In the genomic region with DNA sequence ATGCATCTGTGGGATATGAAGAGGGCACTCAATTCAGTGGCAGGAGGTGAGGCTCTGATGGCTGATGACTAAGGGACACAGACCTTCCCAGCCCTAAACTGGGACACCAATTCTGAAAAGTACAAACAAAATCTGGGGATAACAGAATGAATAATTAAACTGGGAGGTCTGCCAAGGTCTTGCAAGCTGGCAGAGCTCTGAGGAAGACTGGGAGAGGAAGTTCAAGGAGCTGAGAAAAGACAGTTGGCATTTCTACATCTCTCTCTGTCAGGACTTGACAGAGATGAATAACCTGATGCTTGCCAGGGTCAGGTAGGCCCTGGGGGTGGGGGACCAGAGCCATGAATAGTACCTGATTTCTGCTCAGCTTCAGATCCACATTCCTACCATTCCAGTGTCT, we compare ENCODE assay signal across 13 mouse cellular contexts. TPM values are rescaled to one million over a fixed set of nuclear protein-coding genes. Genes with fewer than 3 reads are reported as not detected.
A peak's percentile ranks its signal among the peaks of the same experiment; 100 is the strongest.
DNase-seq lines count a peak whose midpoint lies in the region; TF ChIP-seq lines count a peak whose summit lies in the region.
"Had no signal": no experiment of that assay in that cellular context is flagged by ENCODE, and none has a peak within 500 bp of the region (broad histone marks: within the 10 kb centered on the region; RNA-seq: fewer than 3 reads in every experiment).

No protein-coding gene starts in this region.

- H3K27ac ChIP-seq in cerebellum, adult 2 months (ENCODE audit: insufficient read depth, low read length) = peak overlapping the region; percentile 36; the same call in 1 of the 2 replicates
- H3K27ac ChIP-seq: embryonic facial prominence, embryonic 15.5 days; lung, embryonic 15.5 days had no signal

- no peaks in the 10 kb centered on the region for H3K4me1 ChIP-seq in cerebellum, adult 2 months (ENCODE audit: control insufficient read depth, insufficient read depth, low read length)
- H3K4me1 ChIP-seq: embryonic facial prominence, embryonic 15.5 days had no signal

- TF ChIP-seq POLR2A in cerebellum, adult 2 months (IDR thresholded peaks at IDR 0.05; ENCODE audit: borderline replicate concordance, insufficient read depth, low read length) = no peak

- no peak overlapping the region for H3K4me3 ChIP-seq in cerebellum, adult 2 months (replicated peaks; ENCODE audit: insufficient read depth, low read depth, low read length)
- H3K4me3 ChIP-seq: embryonic facial prominence, embryonic 15.5 days; lung, embryonic 15.5 days had no signal

- TF ChIP-seq CTCF in cerebellum, adult 2 months (IDR thresholded peaks at IDR 0.05; ENCODE audit: borderline replicate concordance, insufficient read depth, low read depth, low read length) = no peak

- peak in 1 of 2 experiments; percentile 60 for DNase-seq in cerebellum, adult 2 months
- DNase-seq in cerebellum, postnatal 4 days (ENCODE audit: low spot score in 2 of 2) = no peak
- peak; percentile 8 for DNase-seq in kidney, adult 18-20 months
- DNase-seq in kidney, postnatal 25 days = no peak
- peak; percentile 55 for DNase-seq in 3T3-L1 (ENCODE audit: low read depth, low spot score)
- DNase-seq in brain, adult 2 months (ENCODE audit: low read depth, low spot score) = peak; percentile 72
- DNase-seq in right cerebral cortex, postnatal 10 days (ENCODE audit: low spot score in 2 of 2) = no peak
- DNase-seq in gastrocnemius, adult 18-20 months (ENCODE audit: low spot score) = no peak
- DNase-seq: B cell, adult 2 months had no signal

- H3K27me3 ChIP-seq in cerebellum, adult 2 months (ENCODE audit: control insufficient read depth, insufficient read depth, low read length) = no peaks in the 10 kb centered on the region
- H3K27me3 ChIP-seq: embryonic facial prominence, embryonic 15.5 days; lung, embryonic 15.5 days; Patski had no signal

RNA-seq across cellular contexts. Expression of gene Actr3b, which starts 8.2 kb away (rescaled TPM):
- polyA plus RNA-seq in cerebellum, adult 2 months (2012; rRNA removed) = 55.0 and 55.1 TPM in 2 replicates
- 10 to 100 TPM; 10.7 to 21.0 TPM for total RNA-seq in gastrocnemius, adult 18-20 months (2021)
- total RNA-seq: monocyte, adult 5-6 weeks had no signal

RNA-seq across cellular contexts. Expression of gene Xrcc2, which starts 45.9 kb away (rescaled TPM):
- polyA plus RNA-seq in cerebellum, adult 2 months (2012; rRNA removed) = 9.6 and 10.4 TPM in 2 replicates
- 1 to 10 TPM; 3.0 to 3.9 TPM for total RNA-seq in gastrocnemius, adult 18-20 months (2021)

Comparison
In these comparisons a context has a peak if more than half of its experiments do, and no peak if none do; other contexts are left out.
1. DNase-seq: peak in kidney, adult 18-20 months (single experiment), 3T3-L1 (single experiment) and brain, adult 2 months (single experiment); none in cerebellum, postnatal 4 days (0 of 2), kidney, postnatal 25 days (0 of 2), right cerebral cortex, postnatal 10 days (0 of 2) and gastrocnemius, adult 18-20 months (single experiment).